Comparison of ENCODE assay signal across 9 mouse cellular contexts in the genomic region with DNA sequence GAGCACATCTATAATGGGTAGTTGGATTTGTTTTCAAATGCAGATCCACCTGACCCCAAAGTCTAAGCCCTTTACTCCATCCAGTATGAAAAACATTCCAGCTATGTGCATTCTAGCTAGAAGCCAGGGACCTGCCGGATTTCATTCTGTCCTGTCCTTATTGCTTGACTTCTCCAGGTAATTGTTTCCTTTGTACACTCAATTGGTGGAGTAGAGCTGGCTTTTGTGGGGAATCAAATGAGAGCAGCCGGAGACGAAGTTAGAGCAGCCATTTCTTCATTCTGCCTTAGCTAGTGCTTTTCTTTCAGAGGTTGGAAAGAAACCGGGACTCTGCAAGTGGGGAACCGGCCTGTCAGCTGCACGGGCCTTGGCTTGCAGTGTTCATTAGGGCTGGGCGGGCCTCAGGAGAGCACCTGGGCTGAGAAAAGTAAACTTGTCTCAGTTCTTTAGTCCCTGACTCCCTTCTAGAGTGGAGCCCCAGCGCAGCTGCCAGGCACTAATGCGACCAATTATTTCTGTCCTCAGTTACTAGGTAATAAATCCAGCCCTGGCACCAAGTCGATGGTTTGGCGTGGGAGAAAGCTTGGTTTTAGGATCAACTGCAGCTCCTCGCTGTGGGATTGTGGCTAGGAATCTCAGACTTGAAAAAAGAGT.
DNase-seq lines count a peak whose midpoint lies in the region; ATAC-seq and TF ChIP-seq lines count a peak whose summit lies in the region.
"Had no signal": no experiment of that assay in that cellular context is flagged by ENCODE, and none has a peak within 500 bp of the region (broad histone marks: within the 10 kb centered on the region; RNA-seq: fewer than 3 reads in every experiment).

No protein-coding gene starts in this region.

- H3K4me3 ChIP-seq in kidney, embryonic 16.5 days (ENCODE audit: low read length): no peak overlapping the region
- H3K4me3 ChIP-seq in kidney, adult 2 months (ENCODE audit: insufficient read depth, low read depth, low read length): no peak overlapping the region
- no peak overlapping the region for H3K4me3 ChIP-seq in lung, embryonic 14.5 days (ENCODE audit: low read depth, low read length)
- H3K4me3 ChIP-seq in thymus, adult 2 months (ENCODE audit: control insufficient read depth, insufficient read depth, low read length): no peak overlapping the region
- H3K4me3 ChIP-seq: heart, embryonic 13.5 days had no signal

- 30% methylated on average over 12 of the region's 12 CpGs for WGBS in kidney, embryonic 16.5 days
- 55% methylated on average over 12 of the region's 12 CpGs for WGBS in kidney, adult 2 months
- 54% methylated on average over 12 of the region's 12 CpGs for WGBS in lung, embryonic 14.5 days
- WGBS in thymus, adult 2 months: 93% methylated on average over 12 of the region's 12 CpGs

- ATAC-seq in kidney, embryonic 16.5 days (ENCODE audit: low FRiP score, low TSS enrichment): peak; percentile 70; the same call in 1 of the 2 replicates
- peak; percentile 80 for ATAC-seq in lung, embryonic 14.5 days (ENCODE audit: insufficient read depth)
- ATAC-seq in CD4-positive, CD25-positive, alpha-beta regulatory T cell, adult 4 months: no peak

- H3K27ac ChIP-seq in kidney, embryonic 16.5 days (ENCODE audit: low read length): no peak overlapping the region
- no peak overlapping the region for H3K27ac ChIP-seq in kidney, adult 2 months (ENCODE audit: insufficient read depth, low read depth, low read length)
- H3K27ac ChIP-seq in lung, embryonic 14.5 days (ENCODE audit: low read depth): peak overlapping the region; percentile 81
- H3K27ac ChIP-seq in thymus, adult 2 months (ENCODE audit: control insufficient read depth, insufficient read depth, low read length): no peak overlapping the region
- H3K27ac ChIP-seq: heart, embryonic 13.5 days had no signal

- 0 out of 2 replicates have a peak overlapping the region, but pooled peaks have one; percentile 25 for H3K9ac ChIP-seq in kidney, embryonic 16.5 days (replicated peaks; ENCODE audit: low read length)
- no peak overlapping the region for H3K9ac ChIP-seq in lung, embryonic 14.5 days
- H3K9ac ChIP-seq: heart, embryonic 13.5 days had no signal

- H3K27me3 ChIP-seq in kidney, embryonic 16.5 days (ENCODE audit: insufficient read depth, low read length): no peaks in the 10 kb centered on the region
- H3K27me3 ChIP-seq in kidney, adult 2 months (replicated peaks; ENCODE audit: control insufficient read depth, insufficient read depth, low read length): no peaks in the 10 kb centered on the region
- H3K27me3 ChIP-seq in lung, embryonic 14.5 days (ENCODE audit: insufficient read depth, low read length): no peaks in the 10 kb centered on the region
- no peaks in the 10 kb centered on the region for H3K27me3 ChIP-seq in thymus, adult 2 months (ENCODE audit: control insufficient read depth, insufficient read depth, low read length)
- H3K27me3 ChIP-seq: heart, embryonic 13.5 days had no signal

- no peak for TF ChIP-seq CTCF in kidney, adult 2 months (conservative IDR thresholded peaks at IDR 0.05; ENCODE audit: insufficient read depth, insufficient read length, low read depth, low read length)
- no peak for TF ChIP-seq CTCF in lung, embryonic 14.5 days (IDR thresholded peaks at IDR 0.05; ENCODE audit: low read depth)
- no peak for TF ChIP-seq CTCF in thymus, adult 2 months (IDR thresholded peaks at IDR 0.05; ENCODE audit: borderline replicate concordance, control insufficient read depth, extremely low read depth, insufficient read depth, low read length, poor library complexity)

- no peak for TF ChIP-seq POLR2A in kidney, adult 2 months (IDR thresholded peaks at IDR 0.05; ENCODE audit: low read depth, low read length)
- TF ChIP-seq POLR2A in thymus, adult 2 months (IDR thresholded peaks at IDR 0.05; ENCODE audit: control insufficient read depth, extremely low read depth, insufficient read depth, low read length, poor library complexity): no peak

- no peaks in the 10 kb centered on the region for H3K36me3 ChIP-seq in kidney, embryonic 16.5 days (ENCODE audit: insufficient read depth, low read length)
- no peaks in the 10 kb centered on the region for H3K36me3 ChIP-seq in kidney, adult 2 months (ENCODE audit: control insufficient read depth, insufficient read depth, low read length)
- H3K36me3 ChIP-seq in lung, embryonic 14.5 days (ENCODE audit: insufficient read depth): no peaks in the 10 kb centered on the region
- no peaks in the 10 kb centered on the region for H3K36me3 ChIP-seq in thymus, adult 2 months (ENCODE audit: control insufficient read depth, insufficient read depth, low read length)
- H3K36me3 ChIP-seq: heart, embryonic 13.5 days had no signal

- no peaks in the 10 kb centered on the region for H3K9me3 ChIP-seq in kidney, embryonic 16.5 days (ENCODE audit: low read length)
- no peaks in the 10 kb centered on the region for H3K9me3 ChIP-seq in lung, embryonic 14.5 days (ENCODE audit: low read depth, low read length)
- H3K9me3 ChIP-seq: heart, embryonic 13.5 days had no signal

- DNase-seq in kidney, adult 2 months: no peak
- DNase-seq in R1 (ENCODE audit: low read depth, low spot score): peak; percentile 28
- peak; percentile 54 for DNase-seq in gastrocnemius, adult 18-20 months (ENCODE audit: low spot score)
- DNase-seq in lung, embryonic 14.5 days: peak; percentile 55
- DNase-seq in thymus, adult 2 months: no peak
- DNase-seq in adrenal gland, postnatal 14 days: no peak

- H3K4me1 ChIP-seq in kidney, embryonic 16.5 days (ENCODE audit: insufficient read depth, low read length): peaks cover 17% of the 10 kb centered on the region
- H3K4me1 ChIP-seq in kidney, adult 2 months (ENCODE audit: control insufficient read depth, insufficient read depth, low read length): no peaks in the 10 kb centered on the region
- H3K4me1 ChIP-seq in lung, embryonic 14.5 days (ENCODE audit: insufficient read depth): no peaks in the 10 kb centered on the region
- no peaks in the 10 kb centered on the region for H3K4me1 ChIP-seq in thymus, adult 2 months (replicated peaks; ENCODE audit: control insufficient read depth, insufficient read depth, low read length)
- H3K4me1 ChIP-seq: heart, embryonic 13.5 days had no signal

- H3K4me2 ChIP-seq in kidney, embryonic 16.5 days (replicated peaks; ENCODE audit: low read depth, low read length): no peak overlapping the region
- H3K4me2 ChIP-seq in lung, embryonic 14.5 days: no peak overlapping the region
- H3K4me2 ChIP-seq: heart, embryonic 13.5 days had no signal

Comparison
In these comparisons a context has a peak if more than half of its experiments do, and no peak if none do; other contexts are left out.
1. DNase-seq: peak in R1 (single experiment), gastrocnemius, adult 18-20 months (single experiment) and lung, embryonic 14.5 days (single experiment); none in kidney, adult 2 months (single experiment), thymus, adult 2 months (single experiment) and adrenal gland, postnatal 14 days (single experiment).